Mouse (Mus musculus) thymus, adult 2 months (tissue): ENCODE data around the gene Gm6217.

Source experiments
- CTCF ChIP-seq: fragments of 200-500 bp; IDR thresholded peaks from 2 replicates; pipeline ENCODE4 v1.5.1; 2012; ENCODE audit warnings: mild to moderate bottlenecking, control low read depth, low read length, moderate library complexity, borderline replicate concordance; ENCODE audit not compliant: control insufficient read depth, poor library complexity, insufficient read depth; ENCODE audit errors: extremely low read depth
- POLR2A ChIP-seq: fragments of 200-500 bp; IDR thresholded peaks from 2 replicates; pipeline ENCODE4 v1.6.1; 2012; ENCODE audit warnings: mild to moderate bottlenecking, low read length, control low read depth, moderate library complexity; ENCODE audit not compliant: control insufficient read depth, poor library complexity, insufficient read depth; ENCODE audit errors: extremely low read depth

DNA sequence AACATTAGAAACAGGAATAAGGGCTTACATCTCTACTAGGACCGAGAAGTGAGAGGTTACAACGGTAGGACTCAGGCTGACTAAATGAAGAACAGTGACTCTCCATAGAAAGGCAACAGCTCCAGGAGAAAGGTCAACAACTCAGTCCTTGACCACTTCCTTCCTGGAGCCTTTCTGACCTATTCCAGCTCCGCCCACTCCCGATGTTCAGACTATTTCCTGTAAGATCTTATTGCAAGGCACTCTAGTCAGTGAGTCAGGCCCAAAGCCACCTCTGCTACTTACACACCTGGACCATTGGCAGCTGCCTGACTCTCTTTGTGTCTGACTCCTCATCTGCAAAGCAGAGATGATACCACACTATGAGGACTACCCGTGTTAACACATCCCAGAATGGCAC is 44.6 kb upstream of the Gm6217 start:
- no peak for TF ChIP-seq POLR2A
- no peak for TF ChIP-seq CTCF
